In genomic region chr1:91206873-91207272, GRCm38 (mm10) we compare ENCODE assay signal across 10 mouse cellular contexts. TPM values are rescaled to one million over a fixed set of nuclear protein-coding genes. Genes with fewer than 3 reads are reported as not detected.
DNase-seq lines count a peak whose midpoint lies in the region.
"Had no signal": no experiment of that assay in that cellular context is flagged by ENCODE, and none has a peak within 500 bp of the region (broad histone marks: within the 10 kb centered on the region; RNA-seq: fewer than 3 reads in every experiment).

No protein-coding gene starts in this region.

- DNase-seq in layer of hippocampus, adult 18-20 months (ENCODE audit: low spot score in 2 of 2): peak; percentile 66 to 86
- DNase-seq in layer of hippocampus, postnatal 25 days (ENCODE audit: extremely low spot score in 1 of 2, low spot score in 1 of 2): no peak
- peak; percentile 70 to 83 for DNase-seq in right cerebral cortex, postnatal 10 days (ENCODE audit: low spot score in 2 of 2)
- no peak for DNase-seq in right cerebral cortex, postnatal 36 days (ENCODE audit: low spot score in 2 of 2)
- peak; percentile 68 to 75 for DNase-seq in layer of hippocampus, adult 8-10 months (ENCODE audit: low spot score in 2 of 2)
- DNase-seq in kidney, postnatal 10 days: no peak
- DNase-seq in gastrocnemius, adult 8-10 months (ENCODE audit: low spot score in 2 of 2): no peak
- DNase-seq: cerebellum, adult 9-11 months; kidney, adult 11 months; thymus, postnatal 36 days had no signal

RNA-seq across cellular contexts. Expression of gene Ramp1, which starts 27.3 kb away (rescaled TPM):
- total RNA-seq in layer of hippocampus, adult 18-20 months (2021): 10 to 100 TPM; 58.6 to 64.0 TPM
- 10 to 100 TPM; 61.6 to 63.1 TPM for total RNA-seq in layer of hippocampus, postnatal 25 days (2021)
- 10 to 100 TPM; 55.1 to 62.5 (median 56.6) TPM for total RNA-seq in layer of hippocampus, adult 8-10 months (2022)
- total RNA-seq in gastrocnemius, adult 8-10 months (2022): 10 to 100 TPM; 10.7 to 19.5 (median 15.8) TPM

RNA-seq across cellular contexts. Expression of gene Ube2f, which starts 43.2 kb away (rescaled TPM):
- 10 to 100 TPM; 45.8 to 48.8 TPM for total RNA-seq in layer of hippocampus, adult 18-20 months (2021)
- 10 to 100 TPM; 47.7 to 54.2 TPM for total RNA-seq in layer of hippocampus, postnatal 25 days (2021)
- total RNA-seq in layer of hippocampus, adult 8-10 months (2022): 10 to 100 TPM; 48.0 to 48.9 (median 48.6) TPM
- total RNA-seq in gastrocnemius, adult 8-10 months (2022): 10 to 100 TPM; 49.2 to 54.3 (median 50.0) TPM

Comparison
In these comparisons a context has a peak if more than half of its experiments do, and no peak if none do; other contexts are left out.
1. DNase-seq: peak in layer of hippocampus, adult 18-20 months (2 of 2), right cerebral cortex, postnatal 10 days (2 of 2) and layer of hippocampus, adult 8-10 months (2 of 2); none in layer of hippocampus, postnatal 25 days (0 of 2), right cerebral cortex, postnatal 36 days (0 of 2), kidney, postnatal 10 days (single experiment) and gastrocnemius, adult 8-10 months (0 of 2).